Mouse (Mus musculus) myocyte (in vitro differentiated cells): ENCODE data around the gene Rgma. TPM values are rescaled to one million over a fixed set of nuclear protein-coding genes. Genes with fewer than 3 reads are reported as not detected.
A peak's percentile ranks its signal among the peaks of the same experiment; 100 is the strongest.

Source experiments
- H3K27me3 ChIP-seq: one replicate; pipeline ENCODE4 v1.6.1; 2011; ENCODE audit not compliant: control insufficient read depth, insufficient read depth, insufficient read length
- H3K36me3 ChIP-seq: one replicate; pipeline ENCODE4 v1.6.1; 2011; ENCODE audit not compliant: control insufficient read depth, insufficient read depth
- H3K4me2 ChIP-seq: one replicate; pipeline ENCODE4 v1.6.1; 2011; ENCODE audit warnings: low read depth, control low read depth
- H3K4me3 ChIP-seq: one replicate; pipeline ENCODE4 v1.5.1; 2011; ENCODE audit warnings: mild to moderate bottlenecking, control low read depth, moderate library complexity
- H3K79me2 ChIP-seq: one replicate; pipeline ENCODE4 v1.6.1; 2011; ENCODE audit not compliant: control insufficient read depth, insufficient read depth
- H3ac ChIP-seq: one replicate; pipeline ENCODE4 v1.6.1; 2011; ENCODE audit not compliant: control insufficient read depth, insufficient read length
- CEBPB ChIP-seq: IDR thresholded peaks from 2 replicates; pipeline ENCODE4 v1.6.1; 2011; ENCODE audit warnings: mild to moderate bottlenecking, moderate library complexity; ENCODE audit not compliant: poor library complexity, insufficient read depth, severe bottlenecking
- E2F4 ChIP-seq: IDR thresholded peaks from one replicate; pipeline ENCODE4 v1.6.1; 2011; ENCODE audit warnings: mild to moderate bottlenecking, control low read depth, moderate library complexity; ENCODE audit not compliant: insufficient read depth
- MAX ChIP-seq: IDR thresholded peaks from one replicate; pipeline ENCODE4 v1.6.1; 2011; ENCODE audit warnings: low read depth, mild to moderate bottlenecking, control low read depth
- MYOD1 ChIP-seq, 3 experiments: IDR thresholded peaks; one replicate each; pipeline ENCODE4 v1.6.1; 2011; ENCODE audit warnings: control low read depth in 2 of 3, low read depth in 2 of 3, mild to moderate bottlenecking in 2 of 3, moderate library complexity in 1 of 3; ENCODE audit not compliant: insufficient read length in 2 of 3, control insufficient read depth in 1 of 3
- MYOG ChIP-seq, 3 experiments: IDR thresholded peaks; one replicate each; pipeline ENCODE4 v1.6.1; 2011; ENCODE audit warnings: control low read depth in 2 of 3, low read depth in 2 of 3, mild to moderate bottlenecking in 2 of 3; ENCODE audit not compliant: insufficient read length in 2 of 3, control insufficient read depth in 1 of 3, insufficient read depth in 1 of 3
- POLR2A ChIP-seq: IDR thresholded peaks from one replicate; pipeline ENCODE4 v1.6.1; 2011; ENCODE audit warnings: low read depth, mild to moderate bottlenecking, control low read depth, moderate library complexity; ENCODE audit not compliant: insufficient read length
- POLR2AphosphoS2 ChIP-seq: IDR thresholded peaks from one replicate; pipeline ENCODE4 v1.6.1; 2011; ENCODE audit warnings: low read depth, control low read depth; ENCODE audit not compliant: insufficient read length
- REST ChIP-seq: IDR thresholded peaks from one replicate; pipeline ENCODE4 v1.6.1; 2011; ENCODE audit warnings: mild to moderate bottlenecking, control low read depth, moderate library complexity; ENCODE audit not compliant: insufficient read depth, insufficient read length
- SRF ChIP-seq: IDR thresholded peaks from one replicate; pipeline ENCODE4 v1.6.1; 2011; ENCODE audit warnings: low read depth; ENCODE audit not compliant: control insufficient read depth, insufficient read length
- TCF12 ChIP-seq: IDR thresholded peaks from one replicate; pipeline ENCODE4 v1.6.1; 2011; ENCODE audit warnings: mild to moderate bottlenecking, control low read depth; ENCODE audit not compliant: poor library complexity, insufficient read depth, severe bottlenecking
- TCF3 ChIP-seq: IDR thresholded peaks from one replicate; pipeline ENCODE4 v1.6.1; 2011; ENCODE audit warnings: low read depth, control low read depth; ENCODE audit not compliant: insufficient read length
- USF1 ChIP-seq: IDR thresholded peaks from one replicate; pipeline ENCODE4 v1.6.1; 2011; ENCODE audit warnings: low read depth, mild to moderate bottlenecking, control low read depth, moderate library complexity
- polyA plus RNA-seq: library from polyadenylated mRNA; unstranded; fragments of >200 nt; fragmentation: generic; extraction: Trizol; gene quantifications from one replicate; pipeline ENCODE4 v1.2.1, GENCODE M21; 2012; ENCODE audit warnings: missing spikeins

The Rgma gene
- polyA plus RNA-seq, 1 experiment, result 34.0 TPM

- Histone ChIP-seq H3K79me2 (no peaks in the 10 kb centered on the region), H3K4me2 (peak overlapping the region; percentile 60), H3K4me3 (no peak overlapping the region), H3K27me3 (no peaks in the 10 kb centered on the region), H3ac (no peak overlapping the region), H3K36me3 (no peaks in the 10 kb centered on the region)
- no peak for TF ChIP-seq E2F4
- TF ChIP-seq TCF3, result no peak
- TF ChIP-seq USF1, result no peak
- no peak for TF ChIP-seq REST
- no peak for TF ChIP-seq SRF
- no peak for TF ChIP-seq TCF12
- no peak for TF ChIP-seq POLR2AphosphoS2
- TF ChIP-seq POLR2A, result peak; percentile 49
- TF ChIP-seq MYOD1 (IDR thresholded peaks at IDR 0.05; ENCODE audit: control insufficient read depth in 1 of 3, insufficient read length in 2 of 3, low read depth in 2 of 3), result peak; percentile 18 to 57 (median 35)
- TF ChIP-seq MYOG (IDR thresholded peaks at IDR 0.05; ENCODE audit: control insufficient read depth in 1 of 3, insufficient read depth in 1 of 3, insufficient read length in 2 of 3, low read depth in 2 of 3), result peak in 1 of 3 experiments; percentile 78
- TF ChIP-seq CEBPB, result 0 out of 2 replicates have a peak, but pooled peaks have one; percentile 16
- TF ChIP-seq MAX, result no peak
These were observed 2.8 kb upstream of the Rgma start for GRCm38 (mm10) chr7:73372352-73372970.

- Histone ChIP-seq H3K79me2 (peaks cover 4% of the 10 kb centered on the region), H3K4me3 (peak overlapping the region; percentile 49), H3ac (no peak overlapping the region), H3K4me2 (peak overlapping the region; percentile 82), H3K36me3 (no peaks in the 10 kb centered on the region), H3K27me3 (no peaks in the 10 kb centered on the region)
- TF ChIP-seq TCF12, result no peak
- no peak for TF ChIP-seq POLR2AphosphoS2
- TF ChIP-seq MAX, result no peak
- TF ChIP-seq TCF3, result no peak
- no peak for TF ChIP-seq POLR2A
- no peak for TF ChIP-seq MYOG (IDR thresholded peaks at IDR 0.05; ENCODE audit: control insufficient read depth in 1 of 3, insufficient read depth in 1 of 3, insufficient read length in 2 of 3, low read depth in 2 of 3)
These were observed 582 bp upstream of the Rgma start for GRCm38 (mm10) chr7:73374727-73375126.

- peaks cover 4% of the 10 kb centered on the region for H3K79me2 ChIP-seq
- peak overlapping the region; percentile 49 for H3K4me3 ChIP-seq
- H3ac ChIP-seq, result peak overlapping the region; percentile 63
- no peaks in the 10 kb centered on the region for H3K27me3 ChIP-seq
- no peaks in the 10 kb centered on the region for H3K36me3 ChIP-seq
- peak overlapping the region; percentile 82 for H3K4me2 ChIP-seq
- TF ChIP-seq MYOG (IDR thresholded peaks at IDR 0.05; ENCODE audit: control insufficient read depth in 1 of 3, insufficient read depth in 1 of 3, insufficient read length in 2 of 3, low read depth in 2 of 3), result peak in 1 of 3 experiments; percentile 33
- no peak for TF ChIP-seq MYOD1 (IDR thresholded peaks at IDR 0.05; ENCODE audit: control insufficient read depth in 1 of 3, insufficient read length in 2 of 3, low read depth in 2 of 3)
- 0 out of 2 replicates have a peak, but pooled peaks have one; percentile 35 for TF ChIP-seq CEBPB
- no peak for TF ChIP-seq TCF3
These were observed 1.0 kb downstream of the Rgma start for GRCm38 (mm10) chr7:73376101-73377001.

- no peaks in the 10 kb centered on the region for H3K36me3 ChIP-seq
- TF ChIP-seq USF1 (no peak), MYOD1 (IDR thresholded peaks at IDR 0.05; ENCODE audit: control insufficient read depth in 1 of 3, insufficient read length in 2 of 3, low read depth in 2 of 3) (peak in 1 of 3 experiments; percentile 18), MYOG (IDR thresholded peaks at IDR 0.05; ENCODE audit: control insufficient read depth in 1 of 3, insufficient read depth in 1 of 3, insufficient read length in 2 of 3, low read depth in 2 of 3) (peak in 1 of 3 experiments; percentile 32), POLR2AphosphoS2 (no peak), TCF3 (no peak)
- H3K4me3 ChIP-seq, result peak overlapping the region; percentile 49
- H3K4me2 ChIP-seq, result peak overlapping the region; percentile 82
- no peak overlapping the region for H3ac ChIP-seq
- no peaks in the 10 kb centered on the region for H3K27me3 ChIP-seq
- H3K79me2 ChIP-seq, result peaks cover 4% of the 10 kb centered on the region
These were observed 2.0 kb downstream of the Rgma start for GRCm38 (mm10) chr7:73377307-73377706.

- TF ChIP-seq USF1 (no peak), POLR2A (no peak), MAX (no peak), MYOG (IDR thresholded peaks at IDR 0.05; ENCODE audit: control insufficient read depth in 1 of 3, insufficient read depth in 1 of 3, insufficient read length in 2 of 3, low read depth in 2 of 3) (no peak)
- H3K36me3 ChIP-seq, result no peaks in the 10 kb centered on the region
- H3K79me2 ChIP-seq, result peaks cover 4% of the 10 kb centered on the region
- H3ac ChIP-seq, result no peak overlapping the region
- no peak overlapping the region for H3K4me3 ChIP-seq
- H3K4me2 ChIP-seq, result peak overlapping the region; percentile 82
- H3K27me3 ChIP-seq, result no peaks in the 10 kb centered on the region
These were observed 2.7 kb downstream of the Rgma start for GRCm38 (mm10) chr7:73378034-73378433.
